Mouse (Mus musculus): ENCODE results near the gene Rab1a.
"Not testable (repeated sequence)": the region's sequence is repeated elsewhere in the genome, so short reads cannot be mapped to it uniquely, and the experiment has no call there.

The Rab1a gene

DNA sequence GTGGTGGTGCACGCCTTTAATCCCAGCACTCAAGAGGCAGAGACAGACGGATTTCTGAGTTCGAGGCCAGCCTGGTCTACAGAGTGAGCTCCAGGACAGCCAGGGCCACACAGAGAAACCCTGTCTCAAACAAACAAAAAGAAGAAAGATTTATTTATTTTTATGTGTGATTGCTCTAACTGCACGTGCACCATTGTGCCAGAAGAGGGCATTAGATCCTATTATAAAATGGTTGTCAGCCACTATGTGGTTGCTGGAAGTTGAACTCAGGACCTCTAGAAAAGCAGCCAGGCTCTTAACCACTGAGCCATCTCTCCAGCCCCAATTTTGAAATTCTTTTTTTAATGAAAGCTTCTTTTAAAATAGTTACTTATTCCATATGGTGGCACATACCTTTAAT lies 15.2 kb downstream of the Rab1a start:
- no peak for DNase-seq (ENCODE audit: extremely low spot score, low read depth, low spot score)

DNA sequence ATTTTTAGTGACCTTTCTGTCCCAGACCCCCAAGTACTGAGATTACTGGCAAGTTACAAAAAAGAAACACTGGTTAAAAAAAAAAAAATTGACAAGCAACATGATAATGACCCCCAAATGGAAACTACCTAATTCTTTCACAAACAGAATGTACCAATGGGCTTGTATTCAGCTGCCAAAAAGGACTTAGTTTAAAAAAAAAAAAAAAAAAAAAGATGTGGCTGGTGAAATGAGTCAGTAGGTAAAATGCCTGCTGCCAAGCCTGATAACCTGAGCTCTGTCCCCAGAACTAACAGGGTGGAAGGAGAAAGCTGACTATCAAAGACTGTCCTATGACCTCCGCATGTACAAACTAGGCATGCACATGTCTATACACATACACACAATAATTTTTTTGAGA lies 16.0 kb downstream of the Rab1a start:
- no peak for DNase-seq (ENCODE audit: extremely low spot score, low read depth, low spot score)

DNA sequence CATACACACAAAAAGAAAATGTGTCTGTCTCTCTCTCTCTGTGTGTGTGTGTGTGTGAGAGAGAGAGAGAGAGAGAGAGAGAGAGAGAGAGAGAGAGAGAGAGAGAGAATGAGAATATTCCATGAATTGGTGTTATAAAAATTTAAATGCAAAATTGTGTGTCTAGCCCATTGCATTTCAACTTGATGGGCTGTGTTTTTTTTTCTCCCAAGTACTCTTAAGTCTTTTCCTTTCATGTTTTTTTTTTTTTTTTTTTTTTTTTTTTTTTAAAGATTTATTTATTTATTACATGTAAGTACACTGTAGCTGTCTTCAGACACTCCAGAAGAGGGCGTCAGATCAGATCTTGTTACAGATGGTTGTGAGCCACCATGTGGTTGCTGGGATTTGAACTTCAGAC lies 20.4 kb downstream of the Rab1a start:
- DNase-seq (ENCODE audit: extremely low spot score, low read depth, low spot score): not testable (repeated sequence)

DNA sequence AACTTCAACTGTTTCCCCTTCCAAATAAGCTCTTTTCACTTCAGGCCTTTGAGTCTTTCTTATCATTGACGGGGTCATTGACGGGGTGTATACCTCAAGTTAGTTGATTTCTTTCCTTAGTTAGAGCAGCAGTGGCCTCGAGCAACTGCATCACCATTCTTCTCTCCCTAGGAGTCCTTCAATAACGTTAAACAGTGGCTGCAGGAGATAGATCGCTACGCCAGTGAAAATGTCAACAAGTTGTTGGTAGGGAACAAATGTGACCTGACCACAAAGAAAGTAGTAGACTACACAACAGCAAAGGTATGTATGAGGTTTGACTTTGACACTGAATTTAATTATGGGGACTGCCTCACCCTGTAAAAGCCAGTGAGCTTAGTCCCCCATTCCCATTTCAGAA lies 23.0 kb downstream of the Rab1a start:
- no peak for DNase-seq (ENCODE audit: extremely low spot score, low read depth, low spot score)

DNA sequence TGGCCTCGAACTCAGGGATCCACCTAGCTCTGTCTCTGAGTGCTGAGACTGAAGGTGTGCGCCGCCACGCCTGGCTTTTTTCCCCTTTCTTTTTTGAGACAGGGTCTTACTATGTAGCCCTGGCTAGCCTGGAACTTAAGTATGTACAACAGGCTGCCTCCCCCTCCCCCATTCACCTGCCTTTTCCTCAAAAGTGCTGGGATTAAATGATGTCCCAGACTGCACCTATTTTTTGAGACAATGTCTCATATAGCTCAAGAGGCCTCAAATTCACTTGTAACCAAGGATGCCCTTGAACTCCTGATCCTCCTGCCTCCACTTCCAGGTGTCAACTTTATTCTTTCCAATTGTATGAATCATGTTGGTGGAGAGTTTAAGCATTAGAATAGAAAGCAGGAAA lies 24.7 kb downstream of the Rab1a start:
- DNase-seq (ENCODE audit: extremely low spot score, low read depth, low spot score): no peak

DNA sequence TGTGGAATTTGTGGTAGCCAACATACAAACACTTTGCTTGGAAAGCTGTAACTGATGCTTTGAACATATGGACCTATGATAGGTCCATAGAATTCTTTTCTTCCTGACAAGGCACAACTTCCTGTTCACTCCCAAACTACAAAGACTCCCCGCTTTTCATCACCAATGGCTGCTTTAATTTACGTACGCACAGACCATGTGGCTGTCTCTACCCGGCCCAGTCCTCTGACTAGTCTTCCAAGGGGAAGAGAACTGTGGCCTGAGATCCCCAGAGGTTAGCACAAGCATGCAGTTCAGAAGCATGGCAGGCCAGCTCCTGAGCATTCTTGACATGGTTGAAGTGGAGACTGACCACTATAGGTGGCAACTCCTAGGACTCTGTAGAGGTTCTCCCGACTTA lies 27.4 kb downstream of the Rab1a start:
- DNase-seq (ENCODE audit: extremely low spot score, low read depth, low spot score): no peak

DNA sequence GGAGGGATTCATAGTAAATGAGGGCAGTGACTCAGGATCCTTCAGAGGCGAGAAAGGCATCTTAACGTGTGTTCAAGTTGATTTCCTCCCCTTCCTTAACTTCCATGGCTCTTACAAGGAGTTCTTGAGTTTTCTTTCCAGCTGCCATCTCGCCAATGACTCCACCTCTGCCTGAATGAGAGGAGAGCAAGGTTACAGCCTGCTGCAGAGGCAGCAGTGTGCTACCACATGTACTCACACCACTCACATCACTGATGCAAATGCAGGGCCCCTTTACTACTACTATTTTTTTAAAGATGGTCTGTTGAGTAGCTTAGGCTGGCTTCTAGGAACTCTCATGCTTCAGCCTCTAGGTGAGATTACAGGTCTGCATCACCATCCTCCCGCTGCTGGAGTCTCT lies 28.1 kb downstream of the Rab1a start:
- DNase-seq (ENCODE audit: extremely low spot score, low read depth, low spot score): no peak

DNA sequence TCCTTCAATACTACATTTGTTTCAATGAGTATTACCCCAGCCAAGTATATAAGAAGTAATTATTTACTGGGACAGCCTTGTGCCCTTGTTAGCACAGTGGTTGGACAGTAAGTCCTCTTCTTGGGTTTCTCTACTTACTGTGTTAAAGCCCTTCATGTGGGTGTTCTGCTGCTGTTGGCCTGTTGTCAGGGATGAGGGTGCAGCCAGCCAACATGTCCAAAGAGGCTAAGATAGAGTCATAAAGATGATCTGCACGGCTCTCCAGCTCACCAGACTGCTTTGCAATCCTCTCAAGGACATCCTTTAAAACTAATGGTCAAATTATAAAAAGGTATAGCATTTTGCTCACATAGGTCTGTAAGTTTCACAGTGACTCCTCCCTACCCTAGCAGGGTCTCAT lies 29.1 kb downstream of the Rab1a start:
- DNase-seq (ENCODE audit: extremely low spot score, low read depth, low spot score): no peak

DNA sequence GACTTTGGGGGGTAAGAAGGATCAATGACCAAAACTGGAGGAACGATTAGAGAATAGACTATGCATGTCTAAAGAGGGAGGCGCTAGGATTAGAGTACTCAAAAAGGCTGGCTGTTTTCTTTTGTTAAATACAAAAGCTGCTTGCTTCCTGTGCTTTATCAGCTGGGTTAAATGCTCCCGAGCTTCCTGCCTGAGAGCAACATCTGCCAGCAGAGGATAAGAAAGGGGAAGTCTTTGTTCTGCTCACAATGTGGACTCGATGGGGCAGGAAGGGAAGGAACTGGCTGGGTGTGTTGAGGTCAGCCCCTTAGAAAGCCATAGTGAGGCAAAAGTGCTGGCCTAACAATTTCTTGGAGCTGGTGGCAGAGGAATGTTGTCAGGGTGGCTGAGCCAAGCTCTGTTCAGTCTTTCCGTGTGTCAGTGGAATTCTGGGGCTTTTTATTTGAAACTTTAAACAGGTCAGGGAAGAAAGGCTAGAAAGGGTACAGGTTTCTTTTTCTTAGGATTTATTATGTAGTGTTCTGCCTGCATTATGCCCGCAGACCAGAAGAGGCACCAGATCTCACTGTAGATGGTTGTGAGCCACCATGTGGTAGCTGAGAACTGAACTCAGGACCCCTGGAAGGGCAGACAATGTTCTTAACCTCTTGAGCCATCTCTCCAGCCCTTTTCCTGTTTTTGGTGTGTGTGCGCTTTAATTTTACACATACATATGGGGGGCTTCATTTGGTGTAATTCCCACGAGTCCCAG lies 30.1 kb downstream of the Rab1a start:
- no peak for DNase-seq (ENCODE audit: extremely low spot score, low read depth, low spot score)

DNA sequence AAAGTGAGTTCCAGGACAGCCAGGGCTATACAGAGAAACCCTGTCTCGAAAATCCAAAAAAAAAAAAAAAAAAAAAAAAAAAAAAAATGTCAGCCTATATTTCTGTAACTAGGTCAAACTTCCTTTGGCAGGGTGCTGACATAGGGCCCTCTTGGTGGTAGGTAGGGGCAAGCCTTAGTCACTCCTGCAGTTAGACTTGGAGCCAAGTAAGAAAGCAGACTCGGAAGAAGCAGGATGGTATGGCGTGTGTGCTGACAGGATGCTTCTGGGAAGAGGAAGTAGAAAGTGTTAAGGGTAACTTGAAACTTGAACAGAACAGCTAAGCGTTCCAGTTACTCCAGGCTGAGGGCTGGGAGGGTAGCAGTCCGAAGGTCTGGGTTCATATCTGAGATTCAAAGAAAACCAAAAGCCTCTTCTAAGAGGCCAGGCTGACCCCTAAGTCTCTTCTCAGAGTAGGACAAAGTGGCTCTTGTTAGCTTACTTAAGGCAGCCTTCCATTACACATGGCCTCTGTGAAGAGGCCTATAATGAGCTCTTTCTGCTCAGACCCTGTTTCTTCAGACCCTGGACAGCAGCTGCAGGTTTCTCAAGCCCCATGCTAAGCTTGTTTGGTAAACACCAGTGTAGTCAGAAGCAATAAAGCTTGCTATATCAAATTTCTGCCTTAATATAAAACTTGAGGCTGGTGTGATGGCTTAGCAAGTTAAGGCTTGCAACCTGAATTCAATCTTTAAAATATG lies 31.0 kb downstream of the Rab1a start:
- no peak for DNase-seq (ENCODE audit: extremely low spot score, low read depth, low spot score)

DNA sequence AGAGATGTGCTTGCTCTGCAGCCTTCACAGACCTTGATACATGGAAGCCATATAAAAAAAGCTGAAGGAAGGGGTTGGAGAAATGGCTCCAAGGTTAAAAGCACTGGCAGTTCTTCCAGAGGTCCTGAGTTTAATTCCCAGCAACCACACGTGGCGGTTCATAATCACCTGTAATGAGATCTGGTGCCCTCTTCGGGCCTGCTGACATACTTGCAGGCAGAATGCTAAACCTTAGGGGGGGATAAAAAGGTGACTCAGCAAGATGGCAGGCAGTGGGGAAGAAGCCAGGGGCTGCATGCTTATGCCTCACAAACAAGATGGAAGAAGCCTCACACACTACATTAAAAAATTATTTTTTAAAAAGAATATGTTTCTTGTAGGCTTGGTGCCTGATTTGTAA lies 33.0 kb downstream of the Rab1a start:
- DNase-seq (ENCODE audit: extremely low spot score, low read depth, low spot score): no peak

DNA sequence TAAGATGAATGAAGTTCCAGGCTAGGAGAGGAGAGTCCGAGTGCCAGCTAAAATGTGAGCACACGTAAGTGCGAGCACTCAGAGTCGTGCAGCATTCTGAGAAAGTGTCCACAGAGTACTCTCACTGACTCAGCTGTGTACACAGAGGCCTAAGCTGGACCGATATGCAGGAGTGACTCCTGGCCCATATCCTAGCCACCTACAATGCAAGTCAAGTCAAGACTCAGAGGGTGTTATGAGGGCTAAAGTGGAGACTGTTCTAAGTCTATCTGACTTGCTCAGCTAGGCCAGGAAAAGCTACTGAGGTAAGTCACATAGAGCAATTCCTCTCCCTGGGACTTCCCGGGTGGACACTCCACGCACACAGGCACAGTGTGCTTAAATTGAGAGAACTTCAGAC lies 35.8 kb downstream of the Rab1a start:
- DNase-seq (ENCODE audit: extremely low spot score, low read depth, low spot score): no peak

DNA sequence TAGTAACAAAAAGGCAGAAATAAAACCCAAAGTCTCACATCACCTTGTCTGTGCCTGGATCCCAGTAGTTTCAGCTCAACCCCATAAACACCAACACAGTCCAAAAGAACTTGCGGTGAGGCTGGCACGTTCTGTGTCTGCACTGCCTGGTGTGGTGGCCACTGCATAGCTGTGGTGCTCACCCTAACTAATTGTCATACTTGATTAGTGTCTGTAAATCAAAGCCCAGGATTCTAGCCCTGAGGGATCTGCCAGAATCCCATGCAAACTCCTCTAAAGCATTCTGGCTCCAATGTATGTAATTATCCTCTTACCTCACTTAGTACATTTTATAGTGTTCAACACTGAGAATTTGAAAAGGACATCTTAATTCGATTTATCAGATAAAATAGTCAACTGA lies 36.7 kb downstream of the Rab1a start:
- DNase-seq (ENCODE audit: extremely low spot score, low read depth, low spot score): no peak

DNA sequence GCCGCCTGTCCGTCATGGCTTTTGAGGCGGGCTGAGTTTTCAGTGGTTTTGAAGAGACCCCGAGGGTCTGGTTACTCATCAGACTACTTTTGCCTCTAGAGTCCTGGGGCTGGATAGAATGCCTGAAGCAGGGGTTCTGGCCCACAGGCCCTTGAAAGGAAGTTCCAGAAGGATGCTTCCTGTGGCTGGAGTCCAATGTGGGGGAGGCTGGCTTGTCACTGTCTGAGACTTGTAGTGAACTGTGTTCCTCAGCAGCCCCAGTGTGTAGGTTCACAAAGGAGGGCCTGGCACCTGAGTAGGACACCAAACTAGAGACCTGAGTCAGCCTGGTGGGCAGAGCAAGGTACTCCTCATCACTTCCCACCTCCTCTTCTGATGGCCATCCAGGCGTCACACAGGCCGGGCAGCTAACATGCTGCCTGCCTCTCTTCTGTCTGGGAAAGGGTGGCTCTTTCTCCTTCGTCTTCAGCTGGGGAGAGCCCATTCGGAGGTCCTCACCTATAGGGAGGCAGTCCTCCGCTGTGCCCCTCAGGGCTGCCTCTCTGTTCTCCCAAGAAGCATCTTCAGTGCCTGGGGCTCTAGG lies 38.1 kb downstream of the Rab1a start:
- no peak for DNase-seq (ENCODE audit: extremely low spot score, low read depth, low spot score)

DNA sequence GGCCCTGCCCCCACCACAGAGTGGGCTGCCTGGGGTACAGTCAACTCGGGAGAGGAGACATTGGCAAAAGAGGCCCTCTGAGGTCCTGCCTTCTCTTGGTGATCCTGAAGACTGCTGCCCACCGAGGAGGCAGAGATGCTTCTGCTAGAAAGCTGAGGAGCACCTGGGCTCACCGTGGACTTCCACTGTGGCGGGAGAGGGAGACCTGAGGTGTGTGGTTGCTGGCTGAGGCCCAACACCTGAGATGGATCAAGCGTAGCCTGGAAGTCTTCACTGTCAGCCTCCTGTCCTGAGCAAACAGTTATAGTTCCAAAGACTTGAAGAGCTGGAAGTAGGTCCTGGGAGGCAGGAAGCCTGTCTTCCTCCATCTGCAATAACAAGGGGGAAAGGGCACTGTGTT lies 39.1 kb downstream of the Rab1a start:
- no peak for DNase-seq (ENCODE audit: extremely low spot score, low read depth, low spot score)

DNA sequence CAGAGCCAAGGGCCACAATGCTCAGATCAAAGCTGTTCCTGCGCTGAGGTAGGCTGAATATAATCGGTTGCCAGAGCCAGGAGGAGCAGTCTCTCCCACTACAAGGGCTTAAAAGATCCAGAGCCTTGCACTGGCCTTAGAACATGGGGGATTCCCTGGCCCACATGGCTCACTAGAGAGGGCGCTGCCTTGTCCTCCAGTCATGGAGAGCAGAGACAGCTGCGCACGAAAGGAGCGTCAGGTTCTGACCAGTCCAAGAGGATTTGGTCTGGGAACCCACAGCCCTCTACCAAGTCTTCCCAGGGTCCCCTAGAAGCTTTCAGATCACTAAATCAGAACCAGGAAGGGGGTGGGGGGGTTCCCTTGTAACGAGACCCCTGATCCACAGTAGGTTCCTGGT lies 40.1 kb downstream of the Rab1a start:
- no peak for DNase-seq (ENCODE audit: extremely low spot score, low read depth, low spot score)

DNA sequence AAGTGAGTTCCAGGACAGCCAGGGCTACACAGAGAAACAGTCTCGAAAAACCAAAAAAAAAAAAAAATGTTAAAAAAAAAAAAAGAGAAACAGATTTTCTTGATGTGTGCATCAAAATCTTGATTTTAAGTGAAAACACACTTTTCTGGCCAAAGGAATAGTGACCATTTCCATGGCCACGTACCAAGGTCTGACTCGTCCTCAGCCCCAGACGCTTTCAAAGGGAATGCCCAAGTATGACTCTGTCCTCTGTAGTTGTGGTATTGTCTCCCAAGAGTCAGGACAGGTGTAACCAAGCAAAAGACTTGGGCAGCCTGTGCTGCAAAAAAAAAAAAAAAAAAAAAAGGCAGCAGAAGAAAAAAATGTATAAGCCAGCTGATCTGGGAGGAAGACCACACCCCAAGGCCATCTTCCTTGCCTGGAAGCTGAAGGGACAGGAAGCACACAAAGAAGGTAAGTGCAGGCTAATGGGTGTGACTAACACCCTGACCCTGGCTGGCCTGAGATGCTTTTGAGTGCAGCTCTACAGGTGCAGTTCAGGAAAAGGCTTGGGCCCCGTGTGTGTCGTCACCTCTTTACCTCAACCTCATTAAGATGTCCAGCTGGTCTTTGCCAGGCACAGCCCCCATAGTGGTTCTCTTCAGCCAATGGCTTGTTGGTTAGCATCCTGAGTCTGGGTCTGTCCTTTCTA lies 41.3 kb downstream of the Rab1a start:
- no peak for DNase-seq (ENCODE audit: extremely low spot score, low read depth, low spot score)

DNA sequence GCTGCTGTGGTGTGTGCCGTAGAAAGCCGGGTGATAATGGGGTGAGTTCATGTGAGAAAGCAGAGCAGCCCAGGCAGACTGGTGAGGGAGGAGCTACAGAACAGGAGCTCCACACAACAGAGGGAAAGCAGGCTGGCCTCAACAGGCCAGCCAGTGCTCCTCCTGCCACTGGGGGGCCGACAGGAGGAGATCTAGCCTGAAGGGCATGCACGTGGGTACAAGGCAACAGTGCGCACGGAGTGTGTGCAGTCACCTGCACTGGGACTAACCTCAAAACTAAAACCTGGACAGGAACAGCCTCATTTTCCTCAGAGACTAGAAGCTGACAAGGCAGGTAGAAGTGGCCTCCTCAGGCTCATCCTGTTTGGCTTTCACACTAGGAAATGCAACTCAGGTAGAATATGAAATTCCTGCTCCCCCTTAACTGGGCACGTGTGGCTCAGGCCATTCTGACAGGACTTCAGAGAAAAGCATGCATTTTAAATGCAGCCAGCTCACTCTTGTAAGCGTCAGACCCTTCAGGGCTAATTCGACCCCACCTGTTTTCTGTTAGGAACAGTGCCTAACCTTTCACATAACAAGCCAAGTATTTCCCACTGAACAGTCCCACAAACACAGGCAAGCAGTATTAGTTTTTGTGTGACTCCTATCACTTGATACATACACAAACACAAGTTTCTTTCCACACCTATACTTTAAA lies 42.1 kb downstream of the Rab1a start:
- peak; percentile 41 for DNase-seq (ENCODE audit: extremely low spot score, low read depth, low spot score)

DNA sequence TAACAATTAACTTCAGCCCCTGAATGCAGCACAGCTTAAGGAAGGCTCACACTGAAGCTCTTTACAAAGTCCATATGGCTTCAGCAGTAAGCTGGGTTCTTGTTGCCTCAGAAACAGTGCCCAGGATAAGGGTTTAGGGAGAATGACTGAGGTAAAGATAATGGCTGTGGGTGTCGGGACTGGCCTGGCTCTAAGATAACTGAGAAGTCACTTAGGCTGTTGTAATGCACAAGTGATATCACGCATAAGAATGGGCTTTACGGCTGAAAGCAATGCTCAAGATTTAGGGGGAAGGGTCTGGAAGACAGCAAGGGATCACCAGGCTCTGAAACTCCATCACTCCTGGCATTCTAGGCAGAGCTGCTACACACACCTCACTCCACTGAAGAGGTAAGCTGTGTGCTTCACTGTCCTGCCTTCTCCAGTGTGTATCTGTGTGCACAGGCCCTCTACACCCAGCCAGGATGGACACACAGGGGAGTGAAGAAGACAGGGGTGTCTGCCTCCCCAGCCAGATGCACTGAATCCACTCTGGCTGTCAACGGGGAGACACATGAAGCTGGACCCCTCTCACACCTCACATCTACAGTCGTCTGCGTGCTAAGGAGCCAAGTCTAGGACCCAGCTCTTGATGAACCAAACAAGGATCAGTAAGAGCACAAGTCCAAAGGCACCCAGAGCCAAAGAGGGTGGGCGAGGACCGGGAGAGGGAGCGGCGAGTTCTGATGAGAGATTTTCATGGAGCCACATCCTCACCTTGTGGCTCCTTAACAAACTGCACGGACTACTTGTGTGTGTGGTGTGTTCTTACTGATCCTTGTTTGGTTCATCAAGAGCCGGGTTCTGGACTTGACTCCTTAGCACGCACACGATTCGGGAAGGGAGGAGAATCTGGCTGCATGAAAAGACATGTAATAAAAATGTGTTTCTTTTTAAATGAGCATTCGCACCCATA lies 43.4 kb downstream of the Rab1a start:
- DNase-seq (ENCODE audit: extremely low spot score, low read depth, low spot score): no peak

DNA sequence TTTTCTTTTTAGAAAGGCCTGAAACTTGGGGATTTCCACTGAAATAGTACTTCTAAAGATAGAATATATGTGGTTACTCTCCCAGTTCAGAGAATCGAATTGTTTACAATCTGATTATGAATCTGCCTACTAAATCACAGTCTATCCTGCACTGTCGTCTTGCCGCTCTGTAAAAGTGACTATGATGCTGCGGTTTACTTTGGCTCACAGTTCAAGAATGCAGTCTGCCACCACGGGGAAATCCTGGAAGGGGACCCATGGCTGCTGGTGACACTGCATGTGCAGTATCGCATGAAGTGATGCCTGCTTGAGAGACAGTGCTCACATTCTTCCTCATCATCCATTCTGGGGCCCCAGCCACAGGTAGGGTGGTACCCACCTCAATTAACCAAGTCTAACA lies 44.1 kb downstream of the Rab1a start:
- DNase-seq (ENCODE audit: extremely low spot score, low read depth, low spot score): no peak

Measured in hindlimb bud, embryonic 11.5 days (tissue).